Mouse (Mus musculus) gonadal fat pad, adult 2 months (tissue): Measurements from ENCODE around the gene Olfr668. TPM values are rescaled to one million over a fixed set of nuclear protein-coding genes. Genes with fewer than 3 reads are reported as not detected.
"Not testable (repeated sequence)": the region's sequence is repeated elsewhere in the genome, so short reads cannot be mapped to it uniquely, and the experiment has no call there.

ENCODE experiments used
- DNase-seq: peaks from one replicate; pipeline ENCODE4 v3.0.0-alpha.2; 2012; ENCODE audit warnings: low read depth
- polyA plus RNA-seq: library from polyadenylated mRNA; depleted of rRNA; stranded (reverse); fragments of >200 nt; gene quantifications from 2 replicates; pipeline ENCODE4 v1.2.3, GENCODE M21; 2012; rRNA removed

Olfr668 gene
- polyA plus RNA-seq: not detected in 2 replicates

DNA sequence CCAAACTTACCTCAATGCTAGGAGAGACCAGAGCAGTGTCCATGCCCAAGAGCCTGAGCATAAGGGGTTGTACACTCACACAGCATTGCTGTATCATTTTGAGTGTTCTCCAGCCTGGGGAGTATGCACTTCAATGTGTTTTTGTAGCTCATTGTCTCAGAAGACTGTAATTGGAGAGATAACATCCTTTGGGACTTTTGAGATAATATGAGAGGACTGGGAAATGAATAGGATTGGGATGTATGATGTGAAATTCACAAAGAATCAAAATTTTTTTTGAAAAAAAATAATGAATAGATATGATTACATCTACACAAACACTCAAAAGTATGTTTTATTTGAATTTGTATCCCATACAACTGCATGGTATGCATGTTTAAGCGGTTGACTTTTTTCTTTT lies at the start of gene Olfr668:
Olfr668 (minus strand) TSS at position 101 of the 400 bp plus-strand sequence.
- DNase-seq: no peak

DNA sequence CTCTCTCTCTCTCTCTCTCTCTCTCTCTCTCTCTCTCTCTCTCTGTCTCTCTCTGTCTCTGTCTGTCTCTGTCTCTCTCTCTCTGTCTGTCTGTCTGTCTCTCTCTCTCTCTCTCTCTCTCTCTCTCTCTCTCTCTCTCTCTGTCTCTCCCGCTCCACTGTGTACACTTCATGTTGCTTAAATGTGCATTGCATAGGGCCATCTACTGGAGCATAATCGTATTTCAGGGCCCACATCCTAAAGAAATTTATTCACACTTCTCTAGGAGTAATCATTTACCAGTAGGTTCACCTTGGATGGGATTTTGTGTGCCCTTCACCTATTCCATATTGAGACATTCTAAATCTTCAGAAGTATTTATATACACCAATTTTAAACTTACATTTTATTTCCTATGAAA lies 44.6 kb upstream of the Olfr668 start:
- DNase-seq: not testable (repeated sequence)

DNA sequence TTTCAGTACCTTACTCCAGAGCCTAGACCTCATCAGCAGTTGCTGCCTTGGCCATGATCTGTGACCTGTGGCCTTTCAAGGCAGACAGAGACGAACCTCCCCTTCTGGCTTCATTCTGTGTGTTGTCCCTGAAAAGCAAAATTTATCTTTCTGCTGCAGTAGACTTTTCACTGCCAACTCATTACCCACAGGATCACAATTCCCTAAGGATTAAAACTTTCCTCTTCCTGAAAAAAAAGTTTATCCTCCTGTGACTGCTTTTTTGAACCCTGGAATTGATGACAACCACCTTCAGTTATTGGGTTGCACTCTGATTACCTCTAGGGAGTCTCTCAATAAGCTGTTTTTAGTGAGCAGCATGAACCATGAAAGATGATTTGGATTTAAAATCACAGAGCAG lies 34.7 kb upstream of the Olfr668 start, which contains the start of gene Olfr670:
Olfr670 (minus strand) TSS at position 101 of the 400 bp plus-strand sequence.
- no peak for DNase-seq

DNA sequence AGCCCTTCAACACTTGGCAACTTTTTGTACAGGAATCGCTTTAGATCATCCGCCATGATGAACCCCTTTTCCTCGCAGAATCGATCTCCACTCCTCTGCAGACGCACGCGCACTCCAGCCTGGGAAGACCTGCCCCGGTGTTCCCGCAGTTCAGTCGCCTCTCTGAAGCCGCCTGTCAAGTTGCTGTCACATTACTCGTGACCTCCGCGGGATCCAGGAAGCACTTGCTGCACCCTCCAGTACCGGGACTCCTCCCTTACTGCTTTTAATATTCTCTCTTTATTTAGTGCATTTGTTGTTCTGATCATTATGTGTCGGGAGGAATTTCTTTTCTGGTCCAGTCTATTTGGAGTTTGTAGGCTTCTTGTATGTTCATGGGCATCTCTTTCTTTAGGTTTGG lies 22.4 kb upstream of the Olfr668 start:
- DNase-seq: not testable (repeated sequence)

DNA sequence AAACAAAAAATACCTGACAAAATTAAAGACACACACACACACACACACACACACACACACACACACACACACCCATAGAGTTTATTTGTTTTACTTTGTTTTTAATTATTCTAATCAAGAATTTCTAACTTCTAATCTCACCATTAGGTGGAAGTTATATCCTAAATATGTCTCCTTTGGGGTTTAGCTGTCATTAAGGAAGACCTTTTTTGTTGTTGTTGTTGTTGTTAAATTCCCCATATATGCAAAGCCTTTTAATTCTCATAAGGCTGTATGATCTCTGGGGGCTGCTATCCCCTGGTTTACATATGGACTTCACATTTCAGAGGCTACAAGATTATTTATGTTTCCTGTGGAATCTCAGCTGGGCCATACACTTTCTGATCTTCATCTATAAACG lies 6.1 kb upstream of the Olfr668 start, which contains the start of gene Olfr669:
Olfr669 (plus strand) TSS at position 301 of the 400 bp plus-strand sequence.
- DNase-seq: no peak

DNA sequence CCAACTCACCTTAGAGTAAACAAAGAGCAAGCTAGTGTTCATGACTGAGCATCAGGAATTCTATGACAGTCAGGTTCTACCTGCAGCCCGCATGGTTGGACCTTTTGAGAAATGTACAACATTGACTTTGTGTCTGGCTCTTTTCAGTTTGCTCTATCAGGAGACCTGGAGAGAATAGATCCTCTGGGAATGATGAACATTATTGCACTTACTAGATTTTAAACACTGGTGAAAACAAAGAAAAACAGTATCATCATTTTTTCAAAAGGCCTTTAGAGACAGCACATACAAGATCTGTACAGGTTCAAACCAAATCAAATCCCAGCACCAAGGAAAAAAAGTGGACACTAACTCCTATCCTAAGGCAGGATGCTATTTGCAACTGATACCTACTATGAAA lies 6.5 kb downstream of the Olfr668 start, which contains the start of gene Olfr667:
Olfr667 (minus strand) TSS at position 101 of the 400 bp plus-strand sequence.
- DNase-seq: no peak

DNA sequence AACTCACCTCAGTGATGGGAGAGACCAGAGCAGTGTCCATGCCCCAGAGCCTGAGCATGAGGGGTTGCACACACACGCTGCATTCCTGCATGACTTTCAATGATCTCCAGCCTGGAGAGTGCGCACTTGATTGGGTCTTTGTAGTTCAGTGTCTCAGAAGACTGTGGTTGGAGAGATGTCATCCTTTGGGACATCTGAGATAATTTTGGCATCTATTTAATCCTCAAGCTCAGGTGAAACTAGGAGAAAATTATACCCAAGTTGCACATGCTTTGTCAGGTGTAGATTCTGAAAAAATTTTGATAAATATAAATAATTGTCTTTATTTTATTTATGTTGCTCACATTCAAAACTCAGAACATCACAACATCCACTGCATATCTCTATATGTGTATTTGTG lies 32.0 kb downstream of the Olfr668 start, which contains the start of gene Olfr666:
Olfr666 (minus strand) TSS at position 101 of the 400 bp plus-strand sequence.
- no peak for DNase-seq

DNA sequence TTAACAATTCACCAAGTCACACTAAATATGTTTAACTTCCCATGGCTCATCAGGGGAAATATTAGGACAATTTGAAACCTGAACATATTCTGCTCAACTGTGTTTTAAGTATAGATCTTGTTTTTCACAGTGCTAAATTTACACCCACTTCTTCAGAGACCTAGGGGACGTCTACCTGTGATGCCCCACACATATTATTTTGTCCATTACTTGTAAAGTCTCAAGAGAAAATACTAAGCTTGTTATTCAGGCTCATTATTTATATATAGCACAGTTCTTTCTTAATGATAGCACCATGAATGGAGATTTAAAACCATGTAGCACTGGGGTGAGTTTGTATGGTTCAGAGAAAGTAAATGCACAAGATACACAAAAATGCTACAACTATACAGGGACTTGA lies 50.1 kb downstream of the Olfr668 start, which contains the start of gene Olfr665:
Olfr665 (plus strand) TSS at position 301 of the 400 bp plus-strand sequence.
- DNase-seq: no peak

Other genes starting within 250 kb of the Olfr668 start
- not detected in 2 replicates for gene Olfr661, start 241.6 kb downstream of the Olfr668 start, polyA plus RNA-seq
- not detected in 2 replicates for gene Usp17le, start 150.6 kb downstream of the Olfr668 start, polyA plus RNA-seq
- gene Usp17lb, start 85.5 kb downstream of the Olfr668 start, polyA plus RNA-seq: 0.07 TPM in 1 of 2 replicates, not detected in the other
- gene Usp17la, start 71.0 kb downstream of the Olfr668 start, polyA plus RNA-seq: not detected in 2 replicates
- not detected in 2 replicates for gene Olfr665, start 50.0 kb downstream of the Olfr668 start, polyA plus RNA-seq
- 1.1 TPM in 1 of 2 replicates, not detected in the other for gene Olfr666, start 32.1 kb downstream of the Olfr668 start, polyA plus RNA-seq
- not detected in 2 replicates for gene Olfr667, start 6.6 kb downstream of the Olfr668 start, polyA plus RNA-seq
- 0.13 TPM in 1 of 2 replicates, not detected in the other for gene Olfr669, start 6.2 kb upstream of the Olfr668 start, polyA plus RNA-seq
- gene Olfr670, start 34.6 kb upstream of the Olfr668 start, polyA plus RNA-seq: not detected in 2 replicates
- gene Olfr671, start 51.1 kb upstream of the Olfr668 start, polyA plus RNA-seq: not detected in 2 replicates
- not detected in 2 replicates for gene Olfr672, start 74.0 kb upstream of the Olfr668 start, polyA plus RNA-seq
- gene Olfr675, start 100.4 kb upstream of the Olfr668 start, polyA plus RNA-seq: not detected in 2 replicates
- gene Olfr676, start 104.6 kb upstream of the Olfr668 start, polyA plus RNA-seq: not detected in 2 replicates
- gene Olfr677, start 123.3 kb upstream of the Olfr668 start, polyA plus RNA-seq: not detected in 2 replicates
- not detected in 2 replicates for gene Olfr678, start 136.4 kb upstream of the Olfr668 start, polyA plus RNA-seq
- not detected in 2 replicates for gene Olfr679, start 153.1 kb upstream of the Olfr668 start, polyA plus RNA-seq
- not detected in 2 replicates for gene Olfr680-ps1, start 164.8 kb upstream of the Olfr668 start, polyA plus RNA-seq
- gene Olfr681, start 188.8 kb upstream of the Olfr668 start, polyA plus RNA-seq: not detected in 2 replicates
- not detected in 2 replicates for gene Olfr683, start 219.0 kb upstream of the Olfr668 start, polyA plus RNA-seq
- not detected in 2 replicates for gene Olfr684, start 235.6 kb upstream of the Olfr668 start, polyA plus RNA-seq